Mouse (Mus musculus) NIH3T3 (cell line): ENCODE measurements at regions not wholly inside any gene's neighbourhood (a gene's known extent, or its start where the extent isn't known, plus 50 kb on each side); places are given as distances from the start of the nearest gene placed in this dataset.
A peak's percentile ranks its signal among the peaks of the same experiment; 100 is the strongest.

Source experiments
- DNase-seq: peaks from one replicate; pipeline ENCODE4 v3.0.0-alpha.2; 2012; ENCODE audit warnings: low read depth

DNA sequence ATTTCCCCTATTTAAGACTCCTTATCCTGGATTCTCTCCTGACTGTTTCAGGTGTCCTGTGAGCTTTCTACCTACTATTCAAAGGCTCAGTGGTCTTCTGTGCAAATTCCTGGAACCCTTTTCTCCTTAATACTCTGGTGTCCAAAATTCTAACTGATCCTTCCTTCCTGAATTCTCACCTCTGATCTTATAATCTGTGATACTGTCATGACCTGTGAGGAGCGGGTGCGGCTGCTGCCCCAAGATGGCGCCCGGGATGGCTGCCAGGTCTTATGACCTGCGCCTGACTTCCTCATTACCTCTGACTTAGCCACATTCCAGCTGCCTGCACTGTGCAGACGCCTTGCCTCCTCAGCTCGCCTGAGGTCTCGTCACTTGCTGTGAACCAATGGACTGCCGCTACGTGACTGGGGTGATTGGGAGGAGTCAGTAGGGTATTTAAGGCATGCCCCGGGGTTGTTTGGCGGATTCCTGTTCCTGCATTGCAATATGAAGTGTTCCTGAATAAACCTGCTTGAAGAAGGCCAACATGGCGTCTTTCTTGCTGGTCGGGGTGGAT lies 131.2 kb downstream of the Ptbp2 start:
- DNase-seq, result no peak

DNA sequence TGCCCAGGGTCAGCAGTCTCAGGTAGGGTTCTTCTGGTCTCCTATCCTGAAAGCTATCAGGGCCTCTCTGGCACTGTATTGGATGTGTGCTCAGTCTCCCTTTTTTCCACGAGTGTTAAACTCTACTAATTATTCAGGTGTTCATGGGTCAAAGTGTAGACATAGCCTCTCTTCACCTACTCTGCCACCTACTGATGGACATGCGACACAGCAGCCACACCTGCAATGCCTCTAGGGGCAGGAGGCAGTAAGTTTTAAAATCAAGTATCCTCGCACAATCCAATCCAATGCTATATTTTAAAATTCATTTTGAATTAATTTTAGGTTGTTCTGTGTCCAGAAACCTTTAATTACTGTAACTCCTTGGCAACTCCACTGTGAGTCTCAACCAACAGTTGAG lies 145.6 kb downstream of the Ptbp2 start:
- DNase-seq, result no peak

DNA sequence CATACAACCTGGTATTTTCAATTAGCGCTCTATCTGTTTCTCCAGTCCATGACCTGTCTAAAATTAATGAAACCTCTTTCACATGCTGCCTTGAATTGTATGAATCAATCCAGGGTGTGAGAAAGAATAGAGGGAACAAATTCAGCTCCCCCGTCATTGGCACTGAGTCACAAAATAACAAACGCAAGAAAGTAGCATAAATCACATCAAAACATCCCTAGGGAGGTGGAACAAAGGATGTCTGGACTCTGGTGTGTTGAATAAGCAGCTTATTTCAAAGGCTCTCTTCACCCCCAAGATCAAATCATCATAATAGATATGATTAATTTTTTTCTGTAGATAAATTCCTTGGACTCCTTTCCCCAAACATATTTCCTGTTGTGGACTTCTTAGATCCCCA lies 148.6 kb downstream of the Ptbp2 start:
- no peak for DNase-seq

DNA sequence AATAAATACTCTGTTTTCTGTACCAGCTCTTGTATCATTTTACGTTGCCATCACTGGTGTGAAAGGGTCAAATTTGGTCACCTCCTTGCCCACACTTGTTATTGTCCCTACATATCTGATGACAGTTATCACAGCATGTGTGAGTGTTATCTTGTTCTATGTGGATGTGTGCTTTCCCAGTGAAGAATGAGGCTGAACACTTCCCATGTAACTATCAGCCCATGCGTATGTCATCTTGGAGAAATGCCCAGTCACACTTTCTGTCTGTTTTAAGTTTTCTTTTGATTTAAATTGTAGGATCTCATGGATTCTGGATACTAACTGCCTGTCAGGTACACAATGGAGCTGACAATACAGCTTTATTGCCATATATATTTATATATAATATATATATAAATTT lies 150.8 kb downstream of the Ptbp2 start:
- DNase-seq, result no peak

GRCm38 (mm10) chr3:119606116-119606515 lies 178.2 kb downstream of the Ptbp2 start:
- DNase-seq, result no peak

GRCm38 (mm10) chr3:119588872-119589416 lies 195.3 kb downstream of the Ptbp2 start:
- DNase-seq, result no peak

- DNase-seq, result no peak
Observed at GRCm38 (mm10) chr3:119587971-119588370, 196.3 kb downstream of the Ptbp2 start.

GRCm38 (mm10) chr3:119575516-119575915 lies 208.8 kb downstream of the Ptbp2 start:
- DNase-seq, result peak; percentile 2

DNA sequence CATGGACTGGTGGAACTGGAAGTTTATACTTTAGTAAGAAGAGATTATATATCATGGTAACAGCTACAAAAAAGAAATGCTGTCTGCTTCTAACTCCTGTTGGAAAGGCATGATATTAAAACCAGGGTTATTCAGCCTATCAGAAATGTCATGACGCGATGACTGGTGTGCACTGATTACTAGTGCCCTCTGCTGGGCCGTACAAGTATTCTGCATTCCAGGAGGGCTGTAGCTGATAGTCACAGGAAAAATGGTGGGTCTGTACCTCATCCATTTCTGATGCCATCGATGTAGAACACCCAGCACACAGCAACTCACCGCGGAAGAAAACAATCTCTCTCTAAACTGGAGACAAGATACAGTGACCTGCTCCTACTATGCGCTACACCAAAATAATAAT lies 246.4 kb downstream of the Ptbp2 start:
- DNase-seq, result peak; percentile 3

DNA sequence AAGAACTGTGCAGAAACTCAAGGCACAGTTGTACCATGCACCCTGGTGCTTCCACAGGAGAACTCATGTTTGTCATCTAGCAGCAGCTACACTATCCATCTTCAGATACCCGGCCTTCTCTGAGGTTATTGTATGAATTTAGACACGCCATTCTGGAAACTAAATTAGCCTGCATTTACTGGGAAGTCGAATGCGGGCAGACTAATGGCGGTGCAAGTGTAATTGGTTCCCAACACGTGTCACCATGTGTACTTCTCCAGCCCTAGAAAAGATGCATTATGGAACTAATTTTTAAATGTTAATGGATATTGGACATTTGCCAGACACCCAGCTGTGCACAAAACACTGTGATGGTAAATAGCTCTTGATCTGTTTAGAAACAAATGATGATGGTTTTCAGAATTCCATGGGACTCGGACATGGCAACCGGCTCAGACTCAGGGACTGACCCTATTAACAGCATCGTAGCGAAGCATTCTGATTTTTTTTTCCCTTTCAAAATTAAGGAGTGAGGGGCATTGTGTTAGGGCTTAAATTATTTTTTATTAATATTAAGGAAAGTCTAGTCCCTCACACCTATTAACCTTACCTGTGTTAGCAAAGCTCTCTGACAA lies 259.6 kb downstream of the Ptbp2 start:
- no peak for DNase-seq

DNA sequence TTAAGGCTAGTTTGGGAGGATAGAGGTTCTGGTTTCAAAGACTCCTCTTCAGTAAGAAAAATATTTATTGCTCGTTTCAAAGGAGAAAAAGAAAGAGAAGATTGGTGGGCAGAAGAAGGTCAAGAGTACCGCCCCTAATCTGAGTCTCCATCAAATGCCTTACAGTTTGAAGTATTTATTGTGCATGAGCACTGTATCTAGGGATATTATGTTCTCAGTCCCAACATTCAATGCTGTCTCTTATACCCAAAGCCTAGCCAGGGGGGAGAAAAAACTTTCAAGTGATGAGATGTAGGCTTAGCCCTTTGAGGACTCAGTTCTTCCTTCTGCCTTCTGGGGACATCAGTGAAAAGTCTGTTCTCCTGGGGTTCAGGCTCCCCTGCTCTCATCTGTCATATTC lies 271.7 kb downstream of the Ptbp2 start:
- DNase-seq, result no peak

GRCm38 (mm10) chr3:119509132-119509531 lies 275.1 kb downstream of the Ptbp2 start:
- no peak for DNase-seq

DNA sequence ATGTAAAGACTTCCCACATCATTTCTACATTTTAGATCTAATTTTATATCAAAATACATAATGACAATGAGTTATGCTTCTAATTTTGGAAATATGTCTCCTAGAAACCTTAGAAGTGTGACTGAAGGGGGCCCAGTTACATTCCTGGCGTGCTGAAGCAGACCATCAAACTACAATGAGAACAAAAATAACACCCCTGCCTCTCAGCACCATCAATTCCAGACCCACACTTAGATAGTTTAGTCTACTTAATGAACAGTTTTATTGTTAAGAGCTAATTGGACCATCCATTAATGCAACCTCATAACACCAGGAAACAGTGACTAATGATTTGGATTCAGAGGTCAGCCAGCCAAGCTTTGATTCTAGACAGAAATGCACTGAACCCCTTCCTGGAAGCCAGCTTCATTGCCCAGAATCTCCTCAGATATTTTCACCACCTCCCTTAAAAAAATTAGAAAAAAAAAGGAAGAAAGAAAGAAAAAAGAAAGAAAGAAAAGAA lies 280.7 kb downstream of the Ptbp2 start:
- no peak for DNase-seq

DNA sequence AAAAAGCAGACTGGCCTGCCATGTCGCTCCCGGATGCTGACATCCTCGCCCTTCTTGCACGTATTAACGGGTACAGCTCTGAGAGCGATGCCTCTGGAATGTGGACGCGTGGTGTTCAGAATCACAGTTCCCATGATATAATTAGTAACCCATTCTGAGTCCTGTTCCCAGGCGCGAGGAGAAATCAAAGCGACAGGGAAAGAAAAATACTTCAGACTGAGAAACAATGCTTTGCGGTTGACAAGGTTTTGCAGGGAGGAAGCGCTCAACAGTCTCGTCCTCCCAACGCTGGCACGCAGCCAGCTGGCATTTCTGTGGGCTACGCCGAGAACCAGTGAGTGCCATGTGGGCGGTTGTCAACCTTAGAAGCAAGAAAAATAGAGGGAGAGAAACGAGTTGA lies 285.6 kb downstream of the Ptbp2 start:
- DNase-seq, result peak; percentile 2

- DNase-seq, result no peak
Observed at GRCm38 (mm10) chr3:119497880-119498279, 286.4 kb downstream of the Ptbp2 start.

DNA sequence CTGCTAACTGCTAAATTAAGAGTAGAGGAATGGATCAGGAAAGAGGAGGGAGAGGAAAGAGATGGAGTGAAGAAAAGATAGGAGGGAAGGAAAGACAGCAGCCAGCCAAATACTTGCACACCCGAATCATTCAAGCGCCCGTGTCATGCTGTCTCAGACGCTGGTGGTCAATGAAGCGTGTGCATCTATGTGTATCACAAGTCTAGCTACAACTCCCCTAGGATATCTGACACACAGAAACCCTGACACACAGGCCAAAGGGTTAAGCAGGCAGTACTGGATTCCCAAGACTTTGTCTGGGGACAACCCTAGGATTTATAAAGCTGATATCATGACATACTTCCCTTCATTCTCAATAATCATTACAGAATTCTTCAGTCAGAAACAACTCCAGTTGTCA lies 289.7 kb downstream of the Ptbp2 start:
- DNase-seq, result no peak

GRCm38 (mm10) chr3:119492627-119493026 lies 291.6 kb downstream of the Ptbp2 start:
- no peak for DNase-seq

DNA sequence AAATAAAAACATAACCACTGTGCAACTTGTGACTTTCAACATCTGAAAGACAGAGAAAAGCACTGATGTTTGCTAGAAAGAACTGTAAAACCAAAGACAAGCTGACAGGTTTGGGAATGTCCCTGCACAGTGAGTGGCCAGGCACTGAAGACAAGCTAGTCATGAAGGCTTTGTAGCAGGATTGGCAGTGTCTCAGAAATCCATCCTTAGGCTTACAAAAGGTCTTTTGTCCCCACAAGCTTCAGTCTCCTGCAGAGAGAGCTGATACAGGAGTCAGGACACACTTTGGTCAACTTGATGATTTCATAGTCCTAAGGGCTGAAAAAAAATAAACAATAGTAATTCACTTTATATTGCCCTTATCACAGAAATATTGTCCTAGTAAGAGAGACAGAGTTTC lies 294.9 kb downstream of the Ptbp2 start:
- DNase-seq, result no peak
